In genomic region chr5:100322081-100322480, GRCm38 (mm10) we compare ENCODE assay signal across 8 mouse cellular contexts.
DNase-seq lines count a peak whose midpoint lies in the region; ATAC-seq and TF ChIP-seq lines count a peak whose summit lies in the region.

No protein-coding gene starts in this region.

- intact Hi-C loops in heart, postnatal 14 days (cut with DNase I): loop anchor here (1.0 to 5.0 kb wide), 3 partner anchors 165 to 395 kb away; partner anchors contain the start of gene Tmem150c

- H3K27ac ChIP-seq in forebrain, embryonic 13.5 days: no peak overlapping the region

- peak; percentile 99 for TF ChIP-seq CTCF in E14TG2a.4 (conservative IDR thresholded peaks at IDR 0.05; ENCODE audit: low read length)

- H3K4me3 ChIP-seq in E14TG2a.4 (replicated peaks; ENCODE audit: low read length): no peak overlapping the region
- H3K4me3 ChIP-seq in forebrain, embryonic 13.5 days: no peak overlapping the region

- H3K4me2 ChIP-seq in forebrain, embryonic 13.5 days: no peak overlapping the region; the same call in 1 of the 2 replicates

- WGBS in forebrain, embryonic 13.5 days: 1% methylated on average over 11 of the region's 11 CpGs

- H3K36me3 ChIP-seq in E14TG2a.4 (ENCODE audit: insufficient read depth, low read length): no peaks in the 10 kb centered on the region
- no peaks in the 10 kb centered on the region for H3K36me3 ChIP-seq in forebrain, embryonic 13.5 days (ENCODE audit: poor library complexity, severe bottlenecking)

- H3K9ac ChIP-seq in forebrain, embryonic 13.5 days: no peak overlapping the region

- peak; percentile 88 for ATAC-seq in forebrain, embryonic 13.5 days
- peak; percentile 89 for ATAC-seq in neutrophil, adult 5-6 weeks (ENCODE audit: extremely low read depth, insufficient number of reproducible peaks, low FRiP score, poor library complexity, severe bottlenecking)

- H3K9me3 ChIP-seq in E14TG2a.4 (ENCODE audit: low read length): no peaks in the 10 kb centered on the region
- no peaks in the 10 kb centered on the region for H3K9me3 ChIP-seq in forebrain, embryonic 13.5 days (replicated peaks)

- peak; percentile 55 for DNase-seq in c-Kit-positive CD71-positive TER-119-negative erythroid progenitor cells, embryonic 14.5 days (ENCODE audit: low read depth)
- peak; percentile 78 to 84 for DNase-seq in heart, postnatal 14 days
- peak; percentile 87 to 90 for DNase-seq in kidney, postnatal 4 days
- DNase-seq in lung, adult 18-20 months: peak; percentile 52 to 67
- DNase-seq in thymus, adult 18-20 months: peak; percentile 21 to 27

- peaks cover 29% of the 10 kb centered on the region for H3K4me1 ChIP-seq in E14TG2a.4 (replicated peaks; ENCODE audit: low read depth, low read length)
- no peaks in the 10 kb centered on the region for H3K4me1 ChIP-seq in forebrain, embryonic 13.5 days

- H3K27me3 ChIP-seq in E14TG2a.4 (ENCODE audit: insufficient read depth, low read length): 0 out of 2 replicates have a peak, but pooled peaks cover 4% of the 10 kb centered on the region
- H3K27me3 ChIP-seq in forebrain, embryonic 13.5 days: no peaks in the 10 kb centered on the region

Comparison
In these comparisons a context has a peak if more than half of its experiments do, and no peak if none do; other contexts are left out.
1. DNase-seq: peak in every context shown above with its lines; median percentile 88 in kidney, postnatal 4 days; 81 in heart, postnatal 14 days; 60 in lung, adult 18-20 months; 55 in c-Kit-positive CD71-positive TER-119-negative erythroid progenitor cells, embryonic 14.5 days; 24 in thymus, adult 18-20 months.